Mouse (Mus musculus): Measurements from ENCODE around the gene Gm29094. TPM values are rescaled to one million over a fixed set of nuclear protein-coding genes. Genes with fewer than 3 reads are reported as not detected.
"Not testable (repeated sequence)": the region's sequence is repeated elsewhere in the genome, so short reads cannot be mapped to it uniquely, and the experiment has no call there.

The Gm29094 gene
- polyA plus RNA-seq, 1 experiment: not detected

DNA sequence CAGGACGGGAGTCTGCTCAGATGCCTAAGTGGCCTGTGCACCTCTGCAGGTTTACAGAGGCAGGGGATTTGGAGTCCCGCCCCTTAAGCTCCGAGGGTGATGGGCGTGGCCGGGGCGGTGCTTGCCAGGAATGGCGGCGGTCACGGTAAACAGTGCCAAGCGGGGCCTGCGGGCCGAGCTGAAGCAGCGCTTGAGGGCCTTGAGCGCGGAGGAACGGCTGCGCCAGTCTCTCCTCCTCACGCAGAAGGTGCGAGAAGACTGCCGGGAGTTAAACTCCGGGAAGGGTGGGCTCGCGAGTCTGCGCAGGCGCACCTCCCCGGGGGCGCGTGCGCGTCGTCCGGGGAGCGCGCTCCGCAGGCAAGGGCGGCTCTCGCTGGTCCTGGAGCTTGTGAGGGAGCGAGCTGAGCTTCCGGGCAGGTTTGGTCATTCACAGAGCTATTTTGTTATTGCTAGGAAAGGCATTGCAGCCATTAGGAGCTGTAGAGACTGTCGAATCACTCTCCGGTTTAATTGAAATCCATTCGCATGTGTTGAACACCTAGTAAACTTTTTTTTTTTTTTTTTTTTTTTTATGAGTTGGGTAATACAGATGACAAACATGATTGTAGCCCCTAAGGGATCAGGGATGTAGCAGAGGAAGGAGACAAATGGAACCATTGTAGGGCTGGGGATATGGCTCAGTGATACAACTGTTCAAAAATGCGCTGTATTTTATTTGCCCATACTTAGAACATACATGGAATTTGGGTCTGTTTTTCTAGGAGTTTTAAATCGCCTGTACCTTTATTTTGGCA, 12.1 kb downstream of the Gm29094 start:
- peak; percentile 93 for DNase-seq
- 4% methylated on average over 10 of the region's 44 CpGs for WGBS
- not testable (repeated sequence) for H3K27me3 ChIP-seq (replicated peaks; ENCODE audit: control insufficient read depth, insufficient read depth, low read length); H3K4me1 ChIP-seq (ENCODE audit: control insufficient read depth, insufficient read depth, low read length); H3K36me3 ChIP-seq (ENCODE audit: control insufficient read depth, insufficient read depth, low read length)
- peak overlapping the region; percentile 63 for H3K4me3 ChIP-seq (ENCODE audit: insufficient read depth, low read depth, low read length)
- H3K27ac ChIP-seq (ENCODE audit: insufficient read depth, low read depth, low read length): peak overlapping the region; percentile 93

DNA sequence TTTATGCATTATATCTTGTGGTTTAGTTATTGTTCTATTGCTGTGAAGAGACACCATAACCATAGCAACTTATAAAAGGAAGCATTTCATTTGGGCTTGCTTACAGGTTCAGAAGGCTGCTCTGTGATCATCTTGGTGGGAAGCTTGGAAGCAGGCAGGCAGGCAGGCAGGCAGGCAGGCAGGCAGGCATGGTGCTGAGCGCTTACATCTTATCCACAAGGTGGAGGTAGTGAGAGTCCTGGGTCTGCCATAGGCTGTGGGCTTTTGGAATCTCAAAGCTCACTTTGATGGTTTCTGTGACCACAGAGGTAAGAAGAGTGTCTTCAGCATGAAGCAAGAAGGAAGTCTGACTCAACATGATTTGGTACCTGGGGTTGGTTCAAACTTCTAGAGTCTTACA, 13.2 kb downstream of the Gm29094 start:
- not testable (repeated sequence) for H3K27me3 ChIP-seq (replicated peaks; ENCODE audit: control insufficient read depth, insufficient read depth, low read length); H3K4me1 ChIP-seq (ENCODE audit: control insufficient read depth, insufficient read depth, low read length); H3K36me3 ChIP-seq (ENCODE audit: control insufficient read depth, insufficient read depth, low read length); H3K27ac ChIP-seq (ENCODE audit: insufficient read depth, low read depth, low read length); H3K4me3 ChIP-seq (ENCODE audit: insufficient read depth, low read depth, low read length)
- peak; percentile 48 for DNase-seq
- 60% methylated on average over 1 of the region's 1 CpGs for WGBS

DNA sequence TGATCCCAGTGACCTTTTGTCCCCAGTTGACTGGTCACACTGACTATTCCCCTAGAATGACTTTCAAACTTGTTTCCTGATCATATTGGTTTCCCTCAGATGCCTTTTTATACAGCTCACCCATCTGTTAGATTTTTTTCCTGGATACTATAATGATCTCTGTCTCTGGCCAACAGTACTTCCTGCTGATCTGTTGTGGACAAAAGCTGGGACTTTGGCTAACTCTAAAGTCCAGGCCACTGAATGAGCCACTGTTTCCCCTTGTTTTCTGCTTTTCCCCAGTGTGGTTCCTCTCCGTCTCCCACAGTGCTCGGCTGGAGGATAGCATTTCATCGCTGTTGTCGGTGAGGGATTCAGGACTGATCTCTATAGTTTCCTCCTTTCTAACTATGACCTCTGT, 19.0 kb downstream of the Gm29094 start:
- not testable (repeated sequence) for H3K4me1 ChIP-seq (ENCODE audit: control insufficient read depth, insufficient read depth, low read length); H3K27ac ChIP-seq (ENCODE audit: insufficient read depth, low read depth, low read length); H3K4me3 ChIP-seq (ENCODE audit: insufficient read depth, low read depth, low read length); H3K27me3 ChIP-seq (replicated peaks; ENCODE audit: control insufficient read depth, insufficient read depth, low read length); H3K36me3 ChIP-seq (ENCODE audit: control insufficient read depth, insufficient read depth, low read length)
- DNase-seq: peak; percentile 42
- 84% methylated on average over 4 of the region's 4 CpGs for WGBS

DNA sequence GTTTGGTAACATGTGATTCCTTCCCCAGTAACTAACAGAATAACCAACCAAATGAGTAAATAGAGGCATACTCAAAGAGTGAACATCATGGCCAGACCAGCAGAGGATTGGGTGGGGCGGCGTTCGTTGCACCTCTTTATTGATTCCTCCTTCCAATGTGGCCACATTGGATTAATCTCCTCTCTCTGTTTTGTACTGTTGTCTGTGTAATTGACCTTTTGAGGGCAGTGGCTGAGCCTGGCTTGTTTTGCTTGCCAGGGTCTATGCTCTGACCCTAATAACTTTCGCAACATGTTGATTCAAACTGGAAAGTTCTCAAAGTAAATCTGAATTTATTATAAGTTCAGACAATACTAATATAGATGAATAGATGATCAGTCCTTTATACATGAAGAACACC, 20.5 kb downstream of the Gm29094 start:
- DNase-seq; H3K27me3 ChIP-seq (replicated peaks; ENCODE audit: control insufficient read depth, insufficient read depth, low read length); H3K4me1 ChIP-seq (ENCODE audit: control insufficient read depth, insufficient read depth, low read length); H3K4me3 ChIP-seq (ENCODE audit: insufficient read depth, low read depth, low read length); H3K36me3 ChIP-seq (ENCODE audit: control insufficient read depth, insufficient read depth, low read length); H3K27ac ChIP-seq (ENCODE audit: insufficient read depth, low read depth, low read length): not testable (repeated sequence)
- 100% methylated on average over 3 of the region's 4 CpGs for WGBS

DNA sequence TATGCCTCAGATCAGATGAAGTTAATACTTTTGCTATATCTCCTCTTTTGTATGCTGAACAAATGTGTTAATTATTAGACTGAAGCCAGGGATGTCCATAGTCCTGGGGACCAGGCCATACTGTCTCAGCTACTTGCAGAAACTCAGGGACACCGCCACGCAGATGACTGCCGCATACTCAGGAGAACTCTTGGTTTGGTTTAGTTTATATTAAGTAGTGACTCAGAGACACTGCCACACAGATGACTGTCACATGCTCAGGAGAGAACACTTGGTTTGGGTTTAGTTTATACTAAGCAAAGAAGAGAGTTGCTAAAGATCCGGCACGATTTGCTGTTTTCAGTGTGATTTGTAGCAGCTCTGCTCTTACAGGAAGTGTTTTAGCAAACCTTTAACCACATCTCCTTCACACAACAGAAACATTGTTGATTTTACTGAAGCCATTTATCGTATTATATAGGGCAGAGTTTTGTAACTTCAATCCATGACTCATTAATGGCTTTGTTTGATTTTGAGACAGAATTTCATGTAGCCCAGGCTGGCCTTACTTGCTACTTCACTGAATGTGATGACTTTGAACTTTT, 21.6 kb downstream of the Gm29094 start:
- not testable (repeated sequence) for H3K27me3 ChIP-seq (replicated peaks; ENCODE audit: control insufficient read depth, insufficient read depth, low read length); H3K4me3 ChIP-seq (ENCODE audit: insufficient read depth, low read depth, low read length); H3K36me3 ChIP-seq (ENCODE audit: control insufficient read depth, insufficient read depth, low read length); H3K4me1 ChIP-seq (ENCODE audit: control insufficient read depth, insufficient read depth, low read length); H3K27ac ChIP-seq (ENCODE audit: insufficient read depth, low read depth, low read length); DNase-seq
- 75% methylated on average over 6 of the region's 6 CpGs for WGBS

DNA sequence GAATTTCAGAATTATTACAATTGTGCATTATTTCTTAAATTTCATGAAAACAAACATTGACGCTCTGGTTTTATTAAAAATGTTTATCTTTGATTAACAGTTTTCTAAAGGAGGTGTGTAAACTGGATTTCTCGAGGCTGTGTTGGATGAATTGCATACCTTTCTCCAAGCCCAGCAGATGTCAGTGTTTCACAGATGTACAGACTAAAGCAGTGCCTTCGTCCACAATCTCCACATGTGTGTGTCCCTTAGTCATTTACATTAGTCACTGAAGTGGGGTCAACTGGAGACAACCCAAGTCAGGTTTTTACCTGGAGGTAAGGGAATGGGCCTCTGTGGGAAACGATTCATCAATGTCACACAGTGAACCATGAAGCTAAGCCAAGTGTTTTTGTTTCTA, 26.9 kb downstream of the Gm29094 start:
- peak; percentile 31 for DNase-seq
- no peaks in the 10 kb centered on the region for H3K27me3 ChIP-seq (replicated peaks; ENCODE audit: control insufficient read depth, insufficient read depth, low read length)
- H3K4me1 ChIP-seq (ENCODE audit: control insufficient read depth, insufficient read depth, low read length): no peaks in the 10 kb centered on the region
- TF ChIP-seq CTCF (conservative IDR thresholded peaks at IDR 0.05; ENCODE audit: insufficient read depth, insufficient read length, low read depth, low read length) (no peak), POLR2A (IDR thresholded peaks at IDR 0.05; ENCODE audit: low read depth, low read length) (no peak)
- no peak overlapping the region for H3K27ac ChIP-seq (ENCODE audit: insufficient read depth, low read depth, low read length)
- H3K36me3 ChIP-seq (ENCODE audit: control insufficient read depth, insufficient read depth, low read length): no peaks in the 10 kb centered on the region
- no peak overlapping the region for H3K4me3 ChIP-seq (ENCODE audit: insufficient read depth, low read depth, low read length)
- WGBS: 54% methylated on average over 4 of the region's 4 CpGs

DNA sequence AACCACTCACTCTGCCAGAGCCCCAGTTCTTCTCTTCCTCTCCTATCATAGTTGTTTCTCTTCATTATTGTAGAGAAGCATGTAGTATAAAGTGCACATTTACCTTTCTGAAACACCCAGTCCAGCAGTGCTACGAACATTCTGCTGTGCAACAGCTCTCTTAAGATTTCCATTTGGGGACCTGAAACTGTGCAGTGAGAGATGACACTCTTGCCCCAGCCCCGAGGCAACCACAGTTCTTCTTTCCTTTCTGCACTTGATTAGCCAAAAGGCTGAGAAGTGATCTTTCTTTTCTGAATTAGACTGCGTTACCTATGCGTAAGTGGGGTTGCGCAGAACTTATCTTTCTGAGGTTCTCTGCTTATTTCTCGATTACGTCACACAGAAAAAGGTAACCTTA, 28.9 kb downstream of the Gm29094 start:
- Histone ChIP-seq H3K27me3 (replicated peaks; ENCODE audit: control insufficient read depth, insufficient read depth, low read length) (no peaks in the 10 kb centered on the region), H3K27ac (ENCODE audit: insufficient read depth, low read depth, low read length) (no peak overlapping the region), H3K4me1 (ENCODE audit: control insufficient read depth, insufficient read depth, low read length) (no peaks in the 10 kb centered on the region), H3K36me3 (ENCODE audit: control insufficient read depth, insufficient read depth, low read length) (no peaks in the 10 kb centered on the region), H3K4me3 (ENCODE audit: insufficient read depth, low read depth, low read length) (no peak overlapping the region)
- WGBS: 89% methylated on average over 7 of the region's 7 CpGs
- DNase-seq: no peak
- no peak for TF ChIP-seq POLR2A (IDR thresholded peaks at IDR 0.05; ENCODE audit: low read depth, low read length)

DNA sequence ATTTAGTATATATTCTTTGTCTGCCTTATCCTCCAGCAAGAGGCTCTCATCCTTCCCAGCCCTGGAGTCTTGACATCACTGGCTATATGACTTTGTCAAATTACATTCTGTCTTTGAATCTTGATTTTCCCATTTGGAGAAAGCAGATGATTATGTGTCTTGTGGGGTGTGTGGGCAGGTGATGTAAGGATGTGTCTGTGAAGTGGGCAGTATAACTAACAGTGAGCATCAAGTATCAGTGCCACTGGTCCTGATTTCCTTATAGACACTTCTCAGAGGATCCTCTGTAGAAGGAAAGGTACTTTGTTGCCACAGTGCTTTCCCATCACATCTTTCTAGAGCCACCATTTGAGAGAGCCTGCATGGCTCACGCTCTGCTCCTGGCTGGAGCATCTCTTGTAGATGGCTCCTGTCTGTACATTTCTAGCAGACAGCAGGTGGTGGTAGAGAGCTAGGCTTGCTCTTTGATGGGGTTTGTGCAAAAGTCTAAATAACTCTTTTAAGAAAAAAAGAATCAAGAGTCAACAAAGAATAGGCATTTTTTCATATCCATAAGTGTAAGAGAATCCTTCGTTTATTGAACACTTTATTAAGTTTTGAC, 31.8 kb downstream of the Gm29094 start:
- DNase-seq: peak; percentile 30
- H3K4me1 ChIP-seq (ENCODE audit: control insufficient read depth, insufficient read depth, low read length); H3K4me3 ChIP-seq (ENCODE audit: insufficient read depth, low read depth, low read length); H3K27ac ChIP-seq (ENCODE audit: insufficient read depth, low read depth, low read length); H3K36me3 ChIP-seq (ENCODE audit: control insufficient read depth, insufficient read depth, low read length); H3K27me3 ChIP-seq (replicated peaks; ENCODE audit: control insufficient read depth, insufficient read depth, low read length): not testable (repeated sequence)
- TF ChIP-seq CTCF (conservative IDR thresholded peaks at IDR 0.05; ENCODE audit: insufficient read depth, insufficient read length, low read depth, low read length): peak; percentile 25; the same call in 1 of the 2 replicates
- 65% methylated on average over 2 of the region's 2 CpGs for WGBS

DNA sequence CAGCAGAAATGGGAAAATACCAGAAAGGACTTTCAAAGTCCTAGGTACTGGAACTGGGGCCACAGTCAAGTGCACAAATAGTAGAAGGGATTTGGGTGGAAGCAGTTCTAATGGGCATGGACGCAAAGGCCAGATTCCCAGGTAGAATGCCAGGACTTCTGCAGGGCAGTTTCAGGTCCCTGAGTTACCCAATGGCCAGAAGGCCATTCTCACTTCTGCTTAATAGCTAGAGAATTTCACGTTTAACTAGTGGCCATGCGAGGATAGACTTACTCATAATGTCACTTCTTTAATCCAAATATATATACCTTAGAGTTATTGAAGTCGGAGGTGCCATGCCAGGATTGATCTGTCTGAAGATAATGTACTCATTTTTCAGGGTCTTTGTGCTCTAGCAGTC, 38.0 kb downstream of the Gm29094 start:
- DNase-seq; H3K4me3 ChIP-seq (ENCODE audit: insufficient read depth, low read depth, low read length); H3K4me1 ChIP-seq (ENCODE audit: control insufficient read depth, insufficient read depth, low read length); H3K27ac ChIP-seq (ENCODE audit: insufficient read depth, low read depth, low read length); H3K36me3 ChIP-seq (ENCODE audit: control insufficient read depth, insufficient read depth, low read length); H3K27me3 ChIP-seq (replicated peaks; ENCODE audit: control insufficient read depth, insufficient read depth, low read length): not testable (repeated sequence)
- 87% methylated on average over 4 of the region's 4 CpGs for WGBS

DNA sequence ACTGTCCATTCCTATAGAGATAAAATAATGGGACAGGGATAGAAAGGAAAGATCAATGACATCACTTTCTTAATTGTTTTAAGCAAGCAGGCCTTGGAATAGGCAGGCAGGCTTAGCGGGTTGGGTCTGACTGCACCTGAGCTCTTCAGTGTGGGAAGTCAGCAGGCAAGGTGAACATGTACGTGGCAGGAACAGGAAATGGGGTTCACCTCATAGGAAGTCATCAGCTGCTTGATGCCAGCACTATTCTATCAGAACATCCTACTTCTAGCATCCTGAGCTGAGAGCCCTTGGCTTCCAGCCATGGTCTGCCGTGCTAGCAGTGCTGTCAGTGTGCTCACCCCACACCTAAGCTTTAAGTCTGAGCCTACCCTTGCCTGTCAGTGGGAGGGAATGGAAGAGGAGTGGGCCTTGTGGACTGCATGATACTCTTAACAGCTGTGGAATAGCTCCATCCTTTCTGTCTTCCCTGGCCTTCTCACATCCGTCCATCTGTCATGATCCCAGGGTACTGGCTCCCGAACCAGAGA, 39.9 kb downstream of the Gm29094 start:
- H3K27me3 ChIP-seq (replicated peaks; ENCODE audit: control insufficient read depth, insufficient read depth, low read length); H3K4me3 ChIP-seq (ENCODE audit: insufficient read depth, low read depth, low read length); H3K27ac ChIP-seq (ENCODE audit: insufficient read depth, low read depth, low read length); DNase-seq; H3K36me3 ChIP-seq (ENCODE audit: control insufficient read depth, insufficient read depth, low read length); H3K4me1 ChIP-seq (ENCODE audit: control insufficient read depth, insufficient read depth, low read length): not testable (repeated sequence)
- WGBS: 80% methylated on average over 4 of the region's 5 CpGs
